Mouse (Mus musculus): ENCODE data around the gene Pkp4.

GRCm38 (mm10) chr2:59202930-59203329 lies 42.3 kb downstream of the Pkp4 start:
- no peak for TF ChIP-seq CTCF (IDR thresholded peaks at IDR 0.05; ENCODE audit: low read depth)
- no peak for TF ChIP-seq EP300 (IDR thresholded peaks at IDR 0.05; ENCODE audit: low read depth)

Data from liver, postnatal 0 days (tissue).